Comparison of ENCODE assay signal across 14 mouse cellular contexts in the genomic region with DNA sequence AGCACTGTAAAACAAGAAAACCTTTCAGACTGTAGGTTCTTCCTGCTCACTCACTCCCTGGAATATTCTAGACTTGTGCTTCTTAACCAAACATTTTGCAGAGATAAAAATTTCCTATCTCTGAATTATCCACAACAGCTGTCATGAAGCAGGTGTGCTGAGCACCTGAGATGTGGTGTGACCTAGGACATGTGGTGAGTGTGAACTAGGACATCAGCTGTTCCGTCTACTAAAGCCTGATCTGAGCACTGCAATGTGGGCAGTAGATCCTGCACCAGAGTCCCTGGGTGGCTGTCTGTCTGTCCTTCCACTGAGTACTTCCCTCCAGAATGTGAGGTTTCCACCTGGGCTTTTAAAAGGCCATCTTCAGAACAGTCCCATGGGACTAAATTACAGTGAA.
"Had no signal": no experiment of that assay in that cellular context is flagged by ENCODE, and none has a peak within 500 bp of the region (broad histone marks: within the 10 kb centered on the region; RNA-seq: fewer than 3 reads in every experiment).

No protein-coding gene starts in this region.

- H3K9me3 ChIP-seq: embryonic facial prominence, embryonic 10.5 days; embryonic facial prominence, embryonic 12.5 days; embryonic facial prominence, embryonic 13.5 days; embryonic facial prominence, embryonic 15.5 days; forebrain, embryonic 10.5 days; forebrain, embryonic 12.5 days; forebrain, embryonic 13.5 days; forebrain, embryonic 15.5 days had no signal

- H3K27me3 ChIP-seq: embryonic facial prominence, embryonic 12.5 days; embryonic facial prominence, embryonic 13.5 days; embryonic facial prominence, embryonic 15.5 days; forebrain, embryonic 12.5 days; forebrain, embryonic 13.5 days; forebrain, embryonic 15.5 days had no signal

- H3K27ac ChIP-seq: embryonic facial prominence, embryonic 10.5 days; embryonic facial prominence, embryonic 12.5 days; embryonic facial prominence, embryonic 13.5 days; embryonic facial prominence, embryonic 15.5 days; forebrain, embryonic 10.5 days; forebrain, embryonic 12.5 days; forebrain, embryonic 13.5 days; forebrain, embryonic 15.5 days; gastrocnemius, adult 2 months; heart, adult 2 months had no signal

- H3K4me3 ChIP-seq: embryonic facial prominence, embryonic 10.5 days; embryonic facial prominence, embryonic 12.5 days; embryonic facial prominence, embryonic 13.5 days; embryonic facial prominence, embryonic 15.5 days; erythroblast, embryonic 14.5 days; forebrain, embryonic 10.5 days; forebrain, embryonic 12.5 days; forebrain, embryonic 13.5 days; forebrain, embryonic 15.5 days; gastrocnemius, adult 2 months; heart, adult 2 months had no signal

- H3K4me1 ChIP-seq: embryonic facial prominence, embryonic 10.5 days; embryonic facial prominence, embryonic 12.5 days; embryonic facial prominence, embryonic 13.5 days; embryonic facial prominence, embryonic 15.5 days; forebrain, embryonic 10.5 days; forebrain, embryonic 12.5 days; forebrain, embryonic 13.5 days had no signal

- H3K4me2 ChIP-seq: embryonic facial prominence, embryonic 12.5 days; embryonic facial prominence, embryonic 13.5 days; embryonic facial prominence, embryonic 15.5 days; forebrain, embryonic 12.5 days; forebrain, embryonic 13.5 days; forebrain, embryonic 15.5 days had no signal

- H3K9ac ChIP-seq: embryonic facial prominence, embryonic 12.5 days; embryonic facial prominence, embryonic 13.5 days; embryonic facial prominence, embryonic 15.5 days; forebrain, embryonic 12.5 days; forebrain, embryonic 13.5 days; forebrain, embryonic 15.5 days; forebrain, postnatal 0 days had no signal

- ATAC-seq: forebrain, embryonic 13.5 days; forebrain, embryonic 14.5 days; forebrain, embryonic 15.5 days; forebrain, embryonic 16.5 days; forebrain, postnatal 0 days had no signal
